Mouse (Mus musculus) hindbrain, embryonic 14.5 days (tissue): ENCODE results near the gene Disp1. TPM values are rescaled to one million over a fixed set of nuclear protein-coding genes. Genes with fewer than 3 reads are reported as not detected.
A peak's percentile ranks its signal among the peaks of the same experiment; 100 is the strongest.

ENCODE experiments used
- ATAC-seq: fragments of 200-750 bp; cut with Nextera tagmentation; 2 replicates; pipeline ENCODE4 v1.8.0; 2017; ENCODE audit warnings: moderate number of reproducible peaks, mild to moderate bottlenecking, moderate TSS enrichment, moderate library complexity; ENCODE audit not compliant: low FRiP score
- DNase-seq: peaks from one replicate; pipeline ENCODE4 v3.0.0-alpha.2; 2015; ENCODE audit warnings: low spot score
- H3K27ac ChIP-seq: fragments of 300-500 bp; sonication (generic); 2 replicates; pipeline ENCODE4 v1.5.1; 2014; ENCODE audit warnings: mild to moderate bottlenecking, moderate library complexity
- H3K27me3 ChIP-seq: fragments of 300-500 bp; sonication (generic); 2 replicates; pipeline ENCODE4 v1.6.1; 2014; ENCODE audit warnings: mild to moderate bottlenecking, low read length, mixed read lengths; ENCODE audit not compliant: control insufficient read depth, insufficient read depth
- H3K36me3 ChIP-seq: fragments of 300-500 bp; sonication (generic); replicated peaks from 2 replicates; pipeline ENCODE4 v1.6.1; 2014; ENCODE audit not compliant: control insufficient read depth, insufficient read depth
- H3K4me1 ChIP-seq: fragments of 300-500 bp; sonication (generic); replicated peaks from 2 replicates; pipeline ENCODE4 v1.6.1; 2014; ENCODE audit warnings: antibody characterized with exemption, low read length, mixed read lengths; ENCODE audit not compliant: control insufficient read depth, insufficient read depth
- H3K4me2 ChIP-seq: fragments of 300-500 bp; sonication (generic); replicated peaks from 2 replicates; pipeline ENCODE4 v1.6.1; 2014; ENCODE audit warnings: mild to moderate bottlenecking, moderate library complexity
- H3K4me3 ChIP-seq: fragments of 300-500 bp; sonication (generic); replicated peaks from 2 replicates; pipeline ENCODE4 v1.5.1; 2014; ENCODE audit warnings: mild to moderate bottlenecking, low read length
- H3K9ac ChIP-seq: fragments of 300-500 bp; sonication (generic); 2 replicates; pipeline ENCODE4 v1.6.1; 2014
- H3K9me3 ChIP-seq: fragments of 300-500 bp; sonication (generic); 2 replicates; pipeline ENCODE4 v1.6.1; 2016; ENCODE audit warnings: low read length; ENCODE audit not compliant: control insufficient read depth
- WGBS: fragments of 180-500 bp; shearing (Covaris S2); extraction: QIAGEN DNeasy Blood & Tissue Kit; methylation state at CpG from one replicate; pipeline ENCODE4 v1.1.7; 2014; 5-methylcytosine and 5-hydroxymethylcytosine counted together
- polyA plus RNA-seq: library from polyadenylated mRNA; unstranded; fragments of >200 nt; fragmentation: Nextera tagmentation; extraction: Ambion mirVana; gene quantifications from 2 replicates; pipeline ENCODE4 v1.2.1, GENCODE M21; 2014

Gene Disp1
- polyA plus RNA-seq, 1 experiment from 2014 or later = 9.4 TPM

GRCm38 (mm10) chr1:183069954-183070649 is 151.2 kb downstream of the Disp1 start:
- no peak for ATAC-seq
- no peaks in the 10 kb centered on the region for H3K36me3 ChIP-seq
- no peaks in the 10 kb centered on the region for H3K9me3 ChIP-seq
- no peaks in the 10 kb centered on the region; the same call in 1 of the 2 replicates for H3K4me1 ChIP-seq
- no peak overlapping the region for H3K4me3 ChIP-seq
- DNase-seq = no peak
- H3K27ac ChIP-seq = no peak overlapping the region
- no peak overlapping the region for H3K9ac ChIP-seq
- no peaks in the 10 kb centered on the region for H3K27me3 ChIP-seq
- WGBS = 72% methylated on average over 8 of the region's 8 CpGs
- no peak overlapping the region for H3K4me2 ChIP-seq

- Histone ChIP-seq H3K4me3 (no peak overlapping the region), H3K9me3 (no peaks in the 10 kb centered on the region), H3K27me3 (no peaks in the 10 kb centered on the region), H3K27ac (no peak overlapping the region), H3K4me1 (no peaks in the 10 kb centered on the region), H3K9ac (no peak overlapping the region), H3K36me3 (no peaks in the 10 kb centered on the region), H3K4me2 (no peak overlapping the region)
- WGBS = 80% methylated on average over 7 of the region's 7 CpGs
- DNase-seq (no peak), ATAC-seq (no peak)
These were observed 153.5 kb downstream of the Disp1 start for GRCm38 (mm10) chr1:183067807-183068206.

GRCm38 (mm10) chr1:183066981-183067380 is 154.3 kb downstream of the Disp1 start:
- 72% methylated on average over 4 of the region's 4 CpGs for WGBS
- Histone ChIP-seq H3K9me3 (no peaks in the 10 kb centered on the region), H3K27ac (no peak overlapping the region), H3K4me2 (no peak overlapping the region), H3K36me3 (no peaks in the 10 kb centered on the region), H3K4me3 (no peak overlapping the region), H3K9ac (no peak overlapping the region), H3K27me3 (no peaks in the 10 kb centered on the region), H3K4me1 (no peaks in the 10 kb centered on the region)
- DNase-seq (no peak), ATAC-seq (no peak)

- no peak overlapping the region for H3K4me2 ChIP-seq
- DNase-seq (no peak), ATAC-seq (no peak)
- H3K9ac ChIP-seq = no peak overlapping the region
- no peak overlapping the region for H3K27ac ChIP-seq
- 0 out of 2 replicates have a peak, but pooled peaks cover 3% of the 10 kb centered on the region for H3K4me1 ChIP-seq
- WGBS = 91% methylated on average over 2 of the region's 2 CpGs
- no peaks in the 10 kb centered on the region for H3K27me3 ChIP-seq
- H3K4me3 ChIP-seq = no peak overlapping the region
- H3K36me3 ChIP-seq = no peaks in the 10 kb centered on the region
- no peaks in the 10 kb centered on the region for H3K9me3 ChIP-seq
These were observed 160.7 kb downstream of the Disp1 start for GRCm38 (mm10) chr1:183060611-183061010.

- Histone ChIP-seq H3K36me3 (no peaks in the 10 kb centered on the region), H3K4me1 (peaks cover 3% of the 10 kb centered on the region; the same call in 1 of the 2 replicates), H3K4me2 (no peak overlapping the region), H3K27ac (no peak overlapping the region), H3K27me3 (no peaks in the 10 kb centered on the region), H3K4me3 (no peak overlapping the region), H3K9me3 (no peaks in the 10 kb centered on the region), H3K9ac (no peak overlapping the region)
- no peak for ATAC-seq
- no peak for DNase-seq
- WGBS = 45% methylated on average over 3 of the region's 3 CpGs
These were observed 165.1 kb downstream of the Disp1 start for GRCm38 (mm10) chr1:183056289-183056655.

GRCm38 (mm10) chr1:183055608-183056288 is 165.6 kb downstream of the Disp1 start:
- Histone ChIP-seq H3K4me2 (no peak overlapping the region), H3K9me3 (no peaks in the 10 kb centered on the region), H3K4me3 (no peak overlapping the region), H3K4me1 (peaks cover 3% of the 10 kb centered on the region; the same call in 1 of the 2 replicates), H3K9ac (no peak overlapping the region), H3K27me3 (no peaks in the 10 kb centered on the region), H3K27ac (no peak overlapping the region), H3K36me3 (no peaks in the 10 kb centered on the region)
- DNase-seq = peak; percentile 48
- 79% methylated on average over 2 of the region's 2 CpGs for WGBS
- ATAC-seq = peak; percentile 46; the same call in 1 of the 2 replicates

- peaks cover 13% of the 10 kb centered on the region for H3K4me1 ChIP-seq
- no peak overlapping the region for H3K4me2 ChIP-seq
- no peaks in the 10 kb centered on the region for H3K36me3 ChIP-seq
- DNase-seq (no peak), ATAC-seq (no peak)
- no peak overlapping the region for H3K27ac ChIP-seq
- H3K9me3 ChIP-seq = no peaks in the 10 kb centered on the region
- H3K4me3 ChIP-seq = no peak overlapping the region
- no peaks in the 10 kb centered on the region for H3K27me3 ChIP-seq
- no peak overlapping the region for H3K9ac ChIP-seq
- 79% methylated on average over 7 of the region's 7 CpGs for WGBS
These were observed 168.7 kb downstream of the Disp1 start for GRCm38 (mm10) chr1:183052663-183053062.

- ATAC-seq (no peak), DNase-seq (no peak)
- H3K36me3 ChIP-seq = no peaks in the 10 kb centered on the region
- no peak overlapping the region for H3K9ac ChIP-seq
- H3K27me3 ChIP-seq = 0 out of 2 replicates have a peak, but pooled peaks cover 6% of the 10 kb centered on the region
- no peak overlapping the region for H3K4me3 ChIP-seq
- peaks cover 28% of the 10 kb centered on the region for H3K4me1 ChIP-seq
- H3K9me3 ChIP-seq = no peaks in the 10 kb centered on the region
- no peak overlapping the region for H3K4me2 ChIP-seq
- no peak overlapping the region for H3K27ac ChIP-seq
- WGBS = 68% methylated on average over 6 of the region's 6 CpGs
These were observed 172.0 kb downstream of the Disp1 start for GRCm38 (mm10) chr1:183049295-183049694.

- H3K4me3 ChIP-seq = no peak overlapping the region
- H3K4me2 ChIP-seq = no peak overlapping the region
- H3K9me3 ChIP-seq = no peaks in the 10 kb centered on the region
- H3K4me1 ChIP-seq = peaks cover 28% of the 10 kb centered on the region
- no peak overlapping the region for H3K9ac ChIP-seq
- ATAC-seq (peak; percentile 35; the same call in 1 of the 2 replicates), DNase-seq (no peak)
- 48% methylated on average over 5 of the region's 5 CpGs for WGBS
- peak overlapping the region; percentile 0; the same call in 1 of the 2 replicates for H3K27ac ChIP-seq
- peaks cover 11% of the 10 kb centered on the region for H3K27me3 ChIP-seq
- H3K36me3 ChIP-seq = no peaks in the 10 kb centered on the region
These were observed 173.3 kb downstream of the Disp1 start for GRCm38 (mm10) chr1:183047913-183048523.
